Mouse (Mus musculus): ENCODE data around the gene Olfr1186.

- no peak for TF ChIP-seq CTCF (IDR thresholded peaks at IDR 0.05; ENCODE audit: low read depth)
- no peak for TF ChIP-seq EP300 (IDR thresholded peaks at IDR 0.05; ENCODE audit: low read depth)
These were observed 25.3 kb upstream of the Olfr1186 start, which contains the start of gene Olfr1185-ps1 for GRCm38 (mm10) chr2:88493020-88493419.

Measured in heart, postnatal 0 days (tissue).